Mouse (Mus musculus): ENCODE measurements at regions not wholly inside any gene's neighbourhood (a gene's known extent, or its start where the extent isn't known, plus 50 kb on each side); places are given as distances from the start of the nearest gene placed in this dataset.
A peak's percentile ranks its signal among the peaks of the same experiment; 100 is the strongest.

GRCm38 (mm10) chr13:52702201-52702611, 119.2 kb downstream of the Syk start:
- no peak for DNase-seq (ENCODE audit: low spot score in 2 of 2)

GRCm38 (mm10) chr13:52703401-52704164, 120.6 kb downstream of the Syk start:
- DNase-seq (ENCODE audit: low spot score in 2 of 2), result no peak

- no peak for DNase-seq (ENCODE audit: low spot score in 2 of 2)
Measured at GRCm38 (mm10) chr13:52704673-52705072, 121.7 kb downstream of the Syk start.

GRCm38 (mm10) chr13:52709580-52709979, 126.6 kb downstream of the Syk start:
- DNase-seq (ENCODE audit: low spot score in 2 of 2), result no peak

- peak; percentile 30 to 69 for DNase-seq (ENCODE audit: low spot score in 2 of 2)
Measured at GRCm38 (mm10) chr13:52711713-52712369, 128.9 kb downstream of the Syk start.

- DNase-seq (ENCODE audit: low spot score in 2 of 2), result no peak
Measured at GRCm38 (mm10) chr13:52721463-52721862, 138.5 kb downstream of the Syk start.

- DNase-seq (ENCODE audit: low spot score in 2 of 2), result no peak
Measured at GRCm38 (mm10) chr13:52722718-52723117, 139.7 kb downstream of the Syk start.

GRCm38 (mm10) chr13:52726043-52726442, 143.1 kb downstream of the Syk start:
- DNase-seq (ENCODE audit: low spot score in 2 of 2), result no peak

GRCm38 (mm10) chr13:52726525-52726924, 143.6 kb downstream of the Syk start:
- no peak for DNase-seq (ENCODE audit: low spot score in 2 of 2)

- no peak for DNase-seq (ENCODE audit: low spot score in 2 of 2)
Measured at GRCm38 (mm10) chr13:52735453-52735933, 152.5 kb downstream of the Syk start.

GRCm38 (mm10) chr13:52735934-52736523, 153.1 kb downstream of the Syk start:
- no peak for DNase-seq (ENCODE audit: low spot score in 2 of 2)

GRCm38 (mm10) chr13:52738095-52738660, 155.2 kb downstream of the Syk start:
- DNase-seq (ENCODE audit: low spot score in 2 of 2), result no peak

- no peak for DNase-seq (ENCODE audit: low spot score in 2 of 2)
Measured at GRCm38 (mm10) chr13:52741371-52741770, 158.4 kb downstream of the Syk start.

GRCm38 (mm10) chr13:52756005-52756404, 173.0 kb downstream of the Syk start:
- DNase-seq (ENCODE audit: low spot score in 2 of 2), result no peak

GRCm38 (mm10) chr13:52765508-52766181, 163.8 kb downstream of the Auh start:
- peak in 1 of 2 experiments; percentile 37 for DNase-seq (ENCODE audit: low spot score in 2 of 2)

GRCm38 (mm10) chr13:52766236-52766635, 163.2 kb downstream of the Auh start:
- DNase-seq (ENCODE audit: low spot score in 2 of 2), result no peak

- DNase-seq (ENCODE audit: low spot score in 2 of 2), result no peak
Measured at GRCm38 (mm10) chr13:52769956-52770355, 159.5 kb downstream of the Auh start.

GRCm38 (mm10) chr13:52771518-52771917, 158.0 kb downstream of the Auh start:
- DNase-seq (ENCODE audit: low spot score in 2 of 2), result no peak

GRCm38 (mm10) chr13:52772081-52772480, 157.4 kb downstream of the Auh start:
- DNase-seq (ENCODE audit: low spot score in 2 of 2), result no peak

- no peak for DNase-seq (ENCODE audit: low spot score in 2 of 2)
Measured at GRCm38 (mm10) chr13:52777396-52778034, 152.0 kb downstream of the Auh start.

GRCm38 (mm10) chr13:52778848-52779247, 150.6 kb downstream of the Auh start:
- DNase-seq (ENCODE audit: low spot score in 2 of 2), result no peak
